Mouse (Mus musculus) MEL (cell line): ENCODE data around the gene Rab11fip5.

Source experiments
- CTCF ChIP-seq, 3 experiments: IDR thresholded peaks in 2 of 3; conservative IDR thresholded peaks in 1 of 3; 2 replicates each; pipeline ENCODE4 v1.5.1; 2011 to 2012; ENCODE audit warnings: low read length in 3 of 3, low read depth in 2 of 3, mild to moderate bottlenecking in 2 of 3, improper control_type of control experiment in 1 of 3, inconsistent platforms in 1 of 3, mixed read lengths in 1 of 3, moderate library complexity in 1 of 3; ENCODE audit not compliant: control insufficient read depth in 1 of 3, insufficient read depth in 1 of 3, poor library complexity in 1 of 3, severe bottlenecking in 1 of 3
- POLR2AphosphoS2 ChIP-seq: IDR thresholded peaks from 2 replicates; pipeline ENCODE4 v1.6.1; 2011; ENCODE audit warnings: low read length, improper control_type of control experiment
- ZNF384 ChIP-seq: IDR thresholded peaks from 2 replicates; pipeline ENCODE4 v1.6.1; 2012; ENCODE audit warnings: low read depth, mild to moderate bottlenecking, inconsistent platforms, low read length, improper control_type of control experiment

DNA sequence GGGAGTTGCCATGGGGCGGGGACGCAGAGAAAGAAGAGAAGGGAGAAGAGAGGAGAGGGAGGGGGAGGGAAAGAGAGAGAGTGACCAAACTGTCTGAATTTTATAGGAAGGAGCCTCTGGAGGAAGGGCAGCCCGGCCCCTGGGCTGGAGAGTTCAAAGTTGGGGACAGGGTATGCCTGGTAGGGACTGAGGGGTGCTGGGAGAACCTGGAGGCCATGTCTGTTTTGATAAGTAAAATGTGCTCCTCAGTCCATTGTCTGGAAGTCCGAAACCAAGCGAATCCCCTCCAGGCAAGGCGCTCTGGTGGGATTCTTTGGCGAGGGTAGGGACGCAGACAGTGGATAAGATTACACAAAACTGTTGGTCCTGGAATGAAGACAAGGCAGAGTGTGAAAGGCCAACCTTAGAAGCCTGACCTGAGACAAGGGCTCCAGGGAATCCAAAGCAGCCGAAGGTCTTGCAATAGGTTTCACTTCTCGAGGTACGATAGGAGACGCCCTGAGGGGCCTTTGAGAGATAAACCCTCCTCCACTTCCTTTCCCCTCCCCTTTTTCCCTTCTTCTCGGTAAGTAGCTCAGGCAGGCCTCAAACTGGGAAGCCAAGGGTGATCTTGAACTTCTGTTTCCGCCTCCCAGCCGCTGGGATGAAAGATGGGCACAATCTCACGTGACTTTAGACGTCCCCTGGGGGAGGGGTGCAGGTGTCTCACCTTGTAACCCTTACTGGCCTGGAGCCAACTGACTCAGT is 6.6 kb upstream of the Rab11fip5 start:
- no peak for TF ChIP-seq ZNF384
- TF ChIP-seq CTCF (IDR thresholded peaks at IDR 0.05 in 2 of 3, conservative IDR thresholded peaks at IDR 0.05 in 1 of 3; ENCODE audit: control insufficient read depth in 1 of 3, insufficient read depth in 1 of 3, low read depth in 2 of 3, low read length in 3 of 3, poor library complexity in 1 of 3, severe bottlenecking in 1 of 3): no peak
- TF ChIP-seq POLR2AphosphoS2: no peak
